In the genomic region with DNA sequence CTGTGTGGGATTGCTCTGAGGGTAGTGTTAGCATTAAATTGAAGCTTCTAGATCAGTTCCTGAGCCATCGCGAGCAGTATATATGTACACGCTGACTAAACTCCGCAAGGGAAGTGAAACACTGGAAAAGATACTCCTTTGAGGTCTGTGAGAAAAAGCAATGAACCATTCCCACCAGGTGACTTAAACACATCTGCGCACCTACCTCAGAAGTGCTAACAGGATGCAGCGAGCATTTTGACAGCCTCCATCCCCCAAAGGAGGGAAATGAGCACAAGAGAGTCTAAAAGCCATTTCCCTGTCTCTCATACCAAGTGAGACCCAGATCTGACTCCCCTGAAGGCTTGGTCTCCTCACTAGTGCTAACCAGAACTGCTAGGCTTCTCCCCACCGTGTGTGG, we compare ENCODE assay signal across 15 mouse cellular contexts.
"Had no signal": no experiment of that assay in that cellular context is flagged by ENCODE, and none has a peak within 500 bp of the region (broad histone marks: within the 10 kb centered on the region; RNA-seq: fewer than 3 reads in every experiment).

No protein-coding gene starts in this region.

- H3K4me1 ChIP-seq: megakaryocyte, embryonic 14.5 days; midbrain, embryonic 13.5 days; midbrain, embryonic 15.5 days; neural tube, embryonic 13.5 days; neural tube, embryonic 15.5 days had no signal

- H3K9me3 ChIP-seq: midbrain, embryonic 13.5 days; midbrain, embryonic 15.5 days; neural tube, embryonic 13.5 days; neural tube, embryonic 15.5 days had no signal

- H3K27ac ChIP-seq: liver, embryonic 14.5 days; midbrain, embryonic 13.5 days; midbrain, embryonic 15.5 days; neural tube, embryonic 13.5 days; neural tube, embryonic 15.5 days had no signal

- H3K4me2 ChIP-seq: liver, embryonic 11.5 days; lung, embryonic 14.5 days; midbrain, embryonic 11.5 days; midbrain, embryonic 13.5 days; midbrain, embryonic 15.5 days; neural tube, embryonic 13.5 days; neural tube, embryonic 15.5 days had no signal

- H3K27me3 ChIP-seq: megakaryocyte, embryonic 14.5 days; midbrain, embryonic 13.5 days; midbrain, embryonic 15.5 days; neural tube, embryonic 13.5 days; neural tube, embryonic 15.5 days had no signal

- H3K36me3 ChIP-seq: midbrain, embryonic 13.5 days; midbrain, embryonic 15.5 days; neural tube, embryonic 13.5 days; neural tube, embryonic 15.5 days had no signal

- H3K4me3 ChIP-seq: megakaryocyte, embryonic 14.5 days; midbrain, embryonic 13.5 days; midbrain, embryonic 15.5 days; myocyte; neural tube, embryonic 13.5 days; neural tube, embryonic 15.5 days had no signal

- ATAC-seq: midbrain, embryonic 13.5 days; midbrain, embryonic 15.5 days had no signal

- H3K9ac ChIP-seq: liver, embryonic 14.5 days; lung, embryonic 14.5 days; midbrain, embryonic 13.5 days; midbrain, embryonic 15.5 days; neural tube, embryonic 13.5 days; neural tube, embryonic 15.5 days had no signal

- DNase-seq: lung, adult 18-20 months; lung, embryonic 14.5 days; lung, postnatal 10 days; lung, postnatal 4 days; right cerebral cortex, postnatal 14 days; thymus, adult 18-20 months had no signal
